Mouse (Mus musculus) megakaryocyte, embryonic 14.5 days (primary cell): ENCODE measurements around the gene Taok2.

Experiments
- FLI1 ChIP-seq: IDR thresholded peaks from 2 replicates; pipeline ENCODE4 v1.6.1; 2012; ENCODE audit warnings: low read length, inconsistent platforms, mixed read lengths
- GATA1 ChIP-seq: IDR thresholded peaks from 3 replicates; pipeline ENCODE4 v1.6.1; 2012; ENCODE audit warnings: mixed read lengths, low read length, inconsistent platforms, borderline replicate concordance

DNA sequence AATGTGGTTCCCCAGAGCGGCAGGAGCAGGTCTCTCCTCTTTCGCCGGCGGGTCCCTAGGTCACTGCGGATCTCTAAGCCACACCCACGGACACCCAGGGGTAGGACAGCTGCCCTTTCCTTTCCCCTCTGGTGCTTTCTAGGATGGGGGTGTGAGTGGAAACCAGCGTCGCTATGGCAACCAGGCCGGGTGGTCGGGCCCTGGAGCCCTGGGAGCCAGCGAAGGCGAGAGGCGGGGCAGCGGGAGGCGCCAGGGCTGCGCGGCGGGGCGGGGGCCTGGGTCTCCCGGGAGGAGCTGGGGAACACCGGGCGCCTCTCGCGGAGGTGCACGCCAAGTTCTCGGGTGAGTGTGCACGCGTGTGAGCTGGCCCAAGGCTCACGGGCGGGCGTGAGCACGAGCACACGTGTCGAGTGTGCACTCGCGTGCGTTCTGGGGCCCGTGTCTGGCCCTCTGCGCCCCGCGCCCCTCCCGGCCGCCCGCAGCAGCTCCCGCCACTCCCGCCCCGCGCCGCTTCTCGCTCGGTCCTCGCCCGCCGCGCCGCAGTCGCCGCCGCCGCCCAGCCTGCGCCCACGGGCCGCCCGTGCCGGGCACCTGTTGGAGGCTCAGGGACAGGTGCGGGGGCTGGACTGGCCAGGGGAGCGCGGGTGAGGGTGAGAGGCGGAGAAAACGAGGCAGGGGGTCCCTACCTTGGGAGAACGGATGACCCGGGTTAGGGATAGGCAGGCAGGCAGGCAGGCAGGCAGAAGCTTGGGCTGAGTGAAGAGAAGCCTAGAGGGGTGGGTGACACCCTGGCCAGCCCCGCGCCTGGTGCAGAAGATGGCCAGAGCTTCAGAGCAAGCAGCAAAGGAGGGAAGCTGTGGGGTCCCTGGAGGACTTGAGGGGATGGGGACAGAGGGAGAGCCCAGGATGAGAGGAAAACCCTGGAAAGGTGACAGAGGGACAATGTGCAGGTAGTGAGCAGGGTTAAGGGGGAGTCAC is 36.8 kb downstream of the Taok2 start:
- TF ChIP-seq GATA1 (no peak), FLI1 (no peak)
